Mouse (Mus musculus): ENCODE data around the gene Ccn1. TPM values are rescaled to one million over a fixed set of nuclear protein-coding genes. Genes with fewer than 3 reads are reported as not detected.

The Ccn1 gene
- polyA plus RNA-seq, 1 experiment from 2014 or later, result 26.4 TPM

DNA sequence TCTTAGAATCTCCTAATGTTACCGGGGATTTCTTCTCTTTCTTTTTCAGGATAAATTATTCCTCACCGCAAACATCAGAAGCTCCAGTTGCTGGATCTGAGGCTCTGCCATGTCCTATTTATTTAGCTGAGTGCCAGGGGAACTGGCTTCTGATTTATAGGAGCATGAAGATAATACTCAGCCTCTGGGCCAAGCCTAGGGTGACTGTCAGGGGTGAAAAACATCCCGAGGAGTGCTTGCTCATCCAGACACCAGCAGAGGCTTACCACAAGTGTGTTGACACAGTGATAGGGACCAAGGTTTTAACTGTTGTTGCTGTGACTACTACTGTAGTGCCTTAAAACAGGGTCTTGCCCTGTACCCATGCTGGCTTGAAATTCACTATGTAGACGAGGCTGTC is 9.2 kb downstream of the Ccn1 start:
- Histone ChIP-seq H3K36me3 (ENCODE audit: control insufficient read depth, insufficient read depth, low read length) (no peaks in the 10 kb centered on the region), H3K4me1 (ENCODE audit: control insufficient read depth, insufficient read depth, low read length) (peaks cover 6% of the 10 kb centered on the region; the same call in 1 of the 2 replicates), H3K9ac (ENCODE audit: low read length) (no peak overlapping the region), H3K27me3 (ENCODE audit: control insufficient read depth, insufficient read depth, low read length) (no peaks in the 10 kb centered on the region), H3K27ac (replicated peaks; ENCODE audit: low read depth, low read length) (no peak overlapping the region), H3K9me3 (ENCODE audit: control insufficient read depth, low read length) (no peaks in the 10 kb centered on the region), H3K4me3 (ENCODE audit: low read depth, low read length) (no peak overlapping the region), H3K4me2 (ENCODE audit: low read depth, severe bottlenecking) (no peak overlapping the region)
- WGBS, result 86% methylated on average over 4 of the region's 4 CpGs
- no peak for DNase-seq (ENCODE audit: low spot score)
- ATAC-seq (ENCODE audit: insufficient number of reproducible peaks, low FRiP score, low TSS enrichment, low read depth), result no peak

DNA sequence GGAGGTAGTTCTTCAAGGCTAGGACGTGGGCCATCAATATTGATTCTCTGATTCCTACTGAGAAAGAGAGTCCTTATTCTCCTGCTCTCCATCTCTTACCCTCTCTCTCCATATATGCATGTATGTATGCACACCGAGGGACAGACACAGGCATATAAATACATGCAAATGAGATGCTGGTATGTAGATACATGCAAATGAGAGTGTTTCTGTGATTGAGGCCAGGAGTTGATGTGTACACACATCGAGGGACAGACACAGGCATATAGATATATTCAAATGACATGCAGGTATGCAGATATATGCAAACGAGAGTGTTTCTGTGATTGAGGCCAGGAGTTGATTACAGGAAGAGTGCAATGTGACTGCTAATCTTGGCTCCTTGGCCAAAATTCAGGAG is 9.6 kb downstream of the Ccn1 start:
- no peaks in the 10 kb centered on the region for H3K36me3 ChIP-seq (ENCODE audit: control insufficient read depth, insufficient read depth, low read length)
- WGBS, result 85% methylated on average over 4 of the region's 4 CpGs
- no peaks in the 10 kb centered on the region for H3K27me3 ChIP-seq (ENCODE audit: control insufficient read depth, insufficient read depth, low read length)
- H3K27ac ChIP-seq (replicated peaks; ENCODE audit: low read depth, low read length), result no peak overlapping the region
- DNase-seq (ENCODE audit: low spot score) (no peak), ATAC-seq (ENCODE audit: insufficient number of reproducible peaks, low FRiP score, low TSS enrichment, low read depth) (no peak)
- no peak overlapping the region for H3K4me3 ChIP-seq (ENCODE audit: low read depth, low read length)
- peaks cover 6% of the 10 kb centered on the region; the same call in 1 of the 2 replicates for H3K4me1 ChIP-seq (ENCODE audit: control insufficient read depth, insufficient read depth, low read length)
- no peak overlapping the region for H3K4me2 ChIP-seq (ENCODE audit: low read depth, severe bottlenecking)
- no peak overlapping the region for H3K9ac ChIP-seq (ENCODE audit: low read length)
- H3K9me3 ChIP-seq (ENCODE audit: control insufficient read depth, low read length), result no peaks in the 10 kb centered on the region

DNA sequence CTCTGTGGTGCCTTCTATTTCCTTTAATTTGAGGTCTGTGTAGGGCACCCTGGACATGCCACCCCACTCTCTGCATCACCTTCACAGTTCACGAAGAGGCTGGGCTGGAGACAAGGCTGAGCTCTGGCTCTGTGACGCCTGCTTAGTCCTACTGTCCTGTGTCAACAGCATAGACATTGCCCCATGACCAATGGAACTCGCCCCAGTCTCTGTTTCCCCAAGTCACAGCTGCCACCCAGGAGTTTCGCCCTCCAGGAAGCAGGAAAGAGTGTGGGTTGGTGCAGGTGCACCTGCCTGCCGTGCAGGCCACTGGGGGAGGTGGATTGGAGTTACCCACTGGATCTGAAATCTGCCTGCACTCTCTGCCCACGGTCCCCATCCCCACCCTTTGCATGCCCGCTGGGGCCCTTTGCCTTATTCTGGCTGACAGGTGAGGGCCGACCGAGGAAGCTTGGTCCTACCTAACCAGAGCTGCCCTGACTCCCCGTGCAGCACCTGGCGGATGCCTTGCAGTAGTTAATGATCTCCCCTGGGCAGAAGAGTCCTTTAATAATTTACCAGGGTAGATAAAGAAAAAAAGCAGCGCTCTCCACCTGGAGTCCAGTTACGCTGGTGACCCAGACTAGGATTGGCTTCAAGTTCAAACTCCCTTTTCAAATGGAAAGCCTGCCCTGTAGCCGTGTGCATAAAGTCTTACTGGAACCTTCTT is 15.6 kb downstream of the Ccn1 start:
- Histone ChIP-seq H3K4me3 (ENCODE audit: low read depth, low read length) (no peak overlapping the region), H3K4me2 (ENCODE audit: low read depth, severe bottlenecking) (no peak overlapping the region), H3K4me1 (ENCODE audit: control insufficient read depth, insufficient read depth, low read length) (no peaks in the 10 kb centered on the region; the same call in 1 of the 2 replicates), H3K27me3 (ENCODE audit: control insufficient read depth, insufficient read depth, low read length) (no peaks in the 10 kb centered on the region), H3K27ac (replicated peaks; ENCODE audit: low read depth, low read length) (no peak overlapping the region), H3K36me3 (ENCODE audit: control insufficient read depth, insufficient read depth, low read length) (no peaks in the 10 kb centered on the region), H3K9ac (ENCODE audit: low read length) (no peak overlapping the region), H3K9me3 (ENCODE audit: control insufficient read depth, low read length) (no peaks in the 10 kb centered on the region)
- DNase-seq (ENCODE audit: low spot score), result no peak
- no peak for ATAC-seq (ENCODE audit: insufficient number of reproducible peaks, low FRiP score, low TSS enrichment, low read depth)
- 79% methylated on average over 14 of the region's 14 CpGs for WGBS

DNA sequence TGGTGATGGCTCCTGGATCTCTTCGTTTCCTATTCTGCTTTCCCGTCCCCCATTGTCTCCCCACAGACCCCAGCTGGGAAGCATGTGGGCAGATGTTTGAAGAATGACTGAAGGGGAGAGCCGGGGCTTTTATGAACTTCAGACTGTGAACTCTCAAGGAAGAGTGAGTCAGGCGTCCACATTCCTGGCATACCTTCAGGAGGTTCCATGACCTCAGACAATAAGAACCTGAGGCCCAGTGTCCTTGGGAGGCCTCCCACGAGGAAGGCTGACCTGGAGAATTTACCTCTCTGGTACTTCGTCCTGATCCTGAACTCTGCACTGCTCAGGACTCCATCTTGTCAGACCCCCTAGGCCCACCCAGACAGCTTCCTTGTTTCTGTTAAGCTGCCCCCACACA is 16.9 kb downstream of the Ccn1 start:
- Histone ChIP-seq H3K9me3 (ENCODE audit: control insufficient read depth, low read length) (no peaks in the 10 kb centered on the region), H3K4me3 (ENCODE audit: low read depth, low read length) (no peak overlapping the region), H3K4me1 (ENCODE audit: control insufficient read depth, insufficient read depth, low read length) (no peaks in the 10 kb centered on the region; the same call in 1 of the 2 replicates), H3K27me3 (ENCODE audit: control insufficient read depth, insufficient read depth, low read length) (no peaks in the 10 kb centered on the region), H3K4me2 (ENCODE audit: low read depth, severe bottlenecking) (no peak overlapping the region), H3K36me3 (ENCODE audit: control insufficient read depth, insufficient read depth, low read length) (no peaks in the 10 kb centered on the region), H3K27ac (replicated peaks; ENCODE audit: low read depth, low read length) (no peak overlapping the region), H3K9ac (ENCODE audit: low read length) (no peak overlapping the region)
- 39% methylated on average over 6 of the region's 6 CpGs for WGBS
- DNase-seq (ENCODE audit: low spot score) (no peak), ATAC-seq (ENCODE audit: insufficient number of reproducible peaks, low FRiP score, low TSS enrichment, low read depth) (no peak)

DNA sequence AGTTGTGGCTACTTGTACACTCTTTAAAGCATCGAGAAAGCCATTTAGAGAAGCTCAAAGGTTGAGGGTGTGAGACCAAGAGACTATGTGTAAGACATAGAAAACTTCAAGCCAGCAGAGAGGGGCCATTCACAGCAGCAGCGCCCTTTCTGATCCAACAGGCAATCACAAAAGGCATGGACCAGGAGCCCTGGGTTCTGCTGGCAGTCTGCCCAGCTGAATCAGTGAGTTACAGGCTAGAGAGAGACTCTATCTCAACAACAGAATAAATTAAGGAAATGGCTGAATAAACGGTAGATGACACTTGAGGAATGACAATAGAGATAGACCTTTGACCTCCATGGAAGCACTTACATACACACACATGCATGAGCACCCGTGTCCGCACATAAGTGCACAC is 21.1 kb downstream of the Ccn1 start:
- H3K9ac ChIP-seq (ENCODE audit: low read length), result no peak overlapping the region
- H3K9me3 ChIP-seq (ENCODE audit: control insufficient read depth, low read length), result no peaks in the 10 kb centered on the region
- H3K27me3 ChIP-seq (ENCODE audit: control insufficient read depth, insufficient read depth, low read length), result no peaks in the 10 kb centered on the region
- WGBS, result 88% methylated on average over 5 of the region's 5 CpGs
- H3K4me1 ChIP-seq (ENCODE audit: control insufficient read depth, insufficient read depth, low read length), result no peaks in the 10 kb centered on the region; the same call in 1 of the 2 replicates
- no peak overlapping the region for H3K4me3 ChIP-seq (ENCODE audit: low read depth, low read length)
- ATAC-seq (ENCODE audit: insufficient number of reproducible peaks, low FRiP score, low TSS enrichment, low read depth) (no peak), DNase-seq (ENCODE audit: low spot score) (no peak)
- H3K27ac ChIP-seq (replicated peaks; ENCODE audit: low read depth, low read length), result no peak overlapping the region
- no peak overlapping the region for H3K4me2 ChIP-seq (ENCODE audit: low read depth, severe bottlenecking)
- H3K36me3 ChIP-seq (ENCODE audit: control insufficient read depth, insufficient read depth, low read length), result no peaks in the 10 kb centered on the region

DNA sequence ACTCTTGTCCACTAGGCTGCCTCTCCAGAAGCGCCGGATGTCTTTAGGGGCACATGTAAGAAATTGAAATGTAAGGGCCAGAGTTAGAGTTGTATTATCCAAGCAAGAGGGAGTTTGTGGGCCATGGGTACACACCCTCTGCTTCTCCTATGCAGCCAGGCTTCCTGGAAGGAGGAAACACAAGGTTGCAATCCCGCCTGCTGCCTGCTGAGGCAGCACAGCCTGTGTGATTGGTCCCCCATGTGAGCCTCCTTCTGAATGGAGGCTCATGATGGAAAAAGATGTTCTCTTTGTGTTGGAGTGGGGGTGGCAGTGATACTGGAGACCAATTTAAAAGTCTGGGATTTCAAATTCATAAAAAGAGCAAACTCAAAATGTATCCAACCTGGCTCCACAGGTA is 22.0 kb downstream of the Ccn1 start:
- Histone ChIP-seq H3K4me3 (ENCODE audit: low read depth, low read length) (no peak overlapping the region), H3K27me3 (ENCODE audit: control insufficient read depth, insufficient read depth, low read length) (no peaks in the 10 kb centered on the region), H3K9me3 (ENCODE audit: control insufficient read depth, low read length) (no peaks in the 10 kb centered on the region), H3K36me3 (ENCODE audit: control insufficient read depth, insufficient read depth, low read length) (no peaks in the 10 kb centered on the region), H3K27ac (replicated peaks; ENCODE audit: low read depth, low read length) (no peak overlapping the region), H3K9ac (ENCODE audit: low read length) (no peak overlapping the region), H3K4me2 (ENCODE audit: low read depth, severe bottlenecking) (no peak overlapping the region), H3K4me1 (ENCODE audit: control insufficient read depth, insufficient read depth, low read length) (no peaks in the 10 kb centered on the region)
- ATAC-seq (ENCODE audit: insufficient number of reproducible peaks, low FRiP score, low TSS enrichment, low read depth), result no peak
- 70% methylated on average over 3 of the region's 3 CpGs for WGBS
- DNase-seq (ENCODE audit: low spot score), result peak; percentile 49

DNA sequence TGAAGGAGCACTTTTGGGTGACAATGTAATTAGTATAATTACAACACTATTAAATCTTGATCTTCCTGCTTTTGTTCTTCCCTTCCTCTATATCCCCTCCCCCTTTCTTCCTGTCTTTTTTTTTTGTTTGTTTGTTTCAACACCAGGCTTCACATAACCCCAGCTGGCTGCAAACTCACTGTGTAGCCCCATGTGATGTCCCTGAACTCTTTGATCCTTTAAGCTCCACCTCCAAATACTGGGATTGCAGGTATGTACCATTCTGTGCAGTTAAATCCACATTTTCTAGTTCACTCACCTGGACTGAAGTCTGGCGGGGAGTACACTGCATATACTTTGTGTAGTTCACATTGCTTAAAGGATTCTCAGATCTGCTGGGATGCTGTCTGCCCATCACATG is 23.7 kb downstream of the Ccn1 start:
- no peaks in the 10 kb centered on the region for H3K36me3 ChIP-seq (ENCODE audit: control insufficient read depth, insufficient read depth, low read length)
- no peak overlapping the region for H3K9ac ChIP-seq (ENCODE audit: low read length)

DNA sequence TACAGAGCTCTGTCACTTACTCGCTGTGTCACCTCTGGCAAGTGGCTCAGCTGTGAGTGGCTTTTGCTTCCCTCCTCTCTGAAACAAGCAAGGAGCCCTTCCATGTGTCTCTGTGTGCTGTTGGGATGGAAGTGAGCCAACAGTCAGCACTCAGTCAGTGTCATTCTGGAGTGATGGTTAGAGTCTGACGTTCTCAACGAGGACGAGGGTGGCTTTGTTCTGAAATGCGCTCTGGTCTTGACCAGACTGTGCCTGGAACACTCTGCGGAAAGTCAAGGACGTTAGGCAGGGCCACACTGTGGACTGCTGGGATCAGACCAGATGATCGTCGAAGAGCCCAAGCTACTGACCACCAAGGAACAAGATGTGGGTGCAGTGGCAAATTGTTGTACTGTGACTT is 24.2 kb downstream of the Ccn1 start:
- DNase-seq (ENCODE audit: low spot score), result no peak
- WGBS, result 85% methylated on average over 9 of the region's 9 CpGs
- no peak overlapping the region for H3K4me2 ChIP-seq (ENCODE audit: low read depth, severe bottlenecking)
- ATAC-seq (ENCODE audit: insufficient number of reproducible peaks, low FRiP score, low TSS enrichment, low read depth), result no peak
- no peaks in the 10 kb centered on the region for H3K36me3 ChIP-seq (ENCODE audit: control insufficient read depth, insufficient read depth, low read length)
- H3K9ac ChIP-seq (ENCODE audit: low read length), result no peak overlapping the region
- H3K4me3 ChIP-seq (ENCODE audit: low read depth, low read length), result no peak overlapping the region
- H3K9me3 ChIP-seq (ENCODE audit: control insufficient read depth, low read length), result no peaks in the 10 kb centered on the region
- H3K4me1 ChIP-seq (ENCODE audit: control insufficient read depth, insufficient read depth, low read length), result no peaks in the 10 kb centered on the region
- no peak overlapping the region for H3K27ac ChIP-seq (replicated peaks; ENCODE audit: low read depth, low read length)
- no peaks in the 10 kb centered on the region for H3K27me3 ChIP-seq (ENCODE audit: control insufficient read depth, insufficient read depth, low read length)

More for the DNA sequence above, 23.7 kb downstream of the Ccn1 start:
- WGBS, result 91% methylated on average over 1 of the region's 1 CpGs
- Histone ChIP-seq H3K4me2 (ENCODE audit: low read depth, severe bottlenecking) (no peak overlapping the region), H3K27ac (replicated peaks; ENCODE audit: low read depth, low read length) (no peak overlapping the region), H3K4me1 (ENCODE audit: control insufficient read depth, insufficient read depth, low read length) (no peaks in the 10 kb centered on the region), H3K4me3 (ENCODE audit: low read depth, low read length) (no peak overlapping the region), H3K27me3 (ENCODE audit: control insufficient read depth, insufficient read depth, low read length) (no peaks in the 10 kb centered on the region), H3K9me3 (ENCODE audit: control insufficient read depth, low read length) (no peaks in the 10 kb centered on the region)
- no peak for DNase-seq (ENCODE audit: low spot score)
- no peak for ATAC-seq (ENCODE audit: insufficient number of reproducible peaks, low FRiP score, low TSS enrichment, low read depth)

DNA sequence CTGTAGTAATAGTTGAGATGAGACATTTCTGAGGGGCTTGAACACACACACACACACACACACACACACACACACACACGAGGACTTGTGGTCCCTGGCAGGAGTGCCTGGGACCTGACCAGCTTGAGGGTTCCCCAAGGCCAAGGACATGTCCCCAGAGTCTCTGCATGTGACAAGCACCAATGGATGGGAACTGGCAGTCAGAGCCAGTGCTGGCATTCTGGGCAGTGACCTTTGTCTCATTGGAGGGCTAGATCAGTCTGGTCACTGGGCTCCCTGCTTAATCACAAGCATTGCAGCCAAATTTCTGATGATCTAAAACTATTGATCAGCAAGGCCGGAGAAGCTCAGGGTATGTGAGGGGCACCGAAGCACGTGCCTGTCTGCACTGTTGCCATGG is 25.0 kb downstream of the Ccn1 start:
- ATAC-seq (ENCODE audit: insufficient number of reproducible peaks, low FRiP score, low TSS enrichment, low read depth), result no peak
- 91% methylated on average over 4 of the region's 4 CpGs for WGBS

More for the DNA sequence above, 25.0 kb downstream of the Ccn1 start:
- Histone ChIP-seq H3K4me1 (ENCODE audit: control insufficient read depth, insufficient read depth, low read length) (no peaks in the 10 kb centered on the region), H3K27ac (replicated peaks; ENCODE audit: low read depth, low read length) (no peak overlapping the region), H3K36me3 (ENCODE audit: control insufficient read depth, insufficient read depth, low read length) (no peaks in the 10 kb centered on the region), H3K4me3 (ENCODE audit: low read depth, low read length) (no peak overlapping the region), H3K4me2 (ENCODE audit: low read depth, severe bottlenecking) (no peak overlapping the region), H3K27me3 (ENCODE audit: control insufficient read depth, insufficient read depth, low read length) (no peaks in the 10 kb centered on the region), H3K9me3 (ENCODE audit: control insufficient read depth, low read length) (no peaks in the 10 kb centered on the region), H3K9ac (ENCODE audit: low read length) (no peak overlapping the region)
- DNase-seq (ENCODE audit: low spot score), result no peak
